Mouse (Mus musculus) stomach, postnatal 0 days (tissue): ENCODE measurements around the gene Tm7sf2. TPM values are rescaled to one million over a fixed set of nuclear protein-coding genes. Genes with fewer than 3 reads are reported as not detected.

Experiments
- ATAC-seq: fragments of 200-750 bp; cut with Nextera tagmentation; 2 replicates; pipeline ENCODE4 v1.8.0; 2017; ENCODE audit not compliant: low FRiP score, low TSS enrichment
- DNase-seq: peaks from one replicate; pipeline ENCODE4 v3.0.0-alpha.2; 2016; ENCODE audit warnings: low spot score
- H3K27ac ChIP-seq: fragments of 300-500 bp; sonication (generic); replicated peaks from 2 replicates; pipeline ENCODE4 v1.5.1; 2014; ENCODE audit warnings: mild to moderate bottlenecking, control low read depth
- H3K27me3 ChIP-seq: fragments of 300-500 bp; sonication (generic); 2 replicates; pipeline ENCODE4 v1.6.1; 2014; ENCODE audit warnings: low read length; ENCODE audit not compliant: control insufficient read depth, insufficient read depth
- H3K36me3 ChIP-seq: fragments of 300-500 bp; sonication (generic); 2 replicates; pipeline ENCODE4 v1.6.1; 2014; ENCODE audit warnings: low read length, mixed read lengths; ENCODE audit not compliant: control insufficient read depth, insufficient read depth
- H3K4me1 ChIP-seq: fragments of 300-500 bp; sonication (generic); replicated peaks from 2 replicates; pipeline ENCODE4 v1.6.1; 2014; ENCODE audit warnings: antibody characterized with exemption; ENCODE audit not compliant: control insufficient read depth, insufficient read depth
- H3K4me2 ChIP-seq: fragments of 300-500 bp; sonication (generic); replicated peaks from 2 replicates; pipeline ENCODE4 v1.6.1; 2014; ENCODE audit warnings: low read depth, mild to moderate bottlenecking, control low read depth, moderate library complexity
- H3K4me3 ChIP-seq: fragments of 300-500 bp; sonication (generic); 2 replicates; pipeline ENCODE4 v1.5.1; 2014; ENCODE audit warnings: low read depth, low read length, control low read depth
- H3K9ac ChIP-seq: fragments of 300-500 bp; sonication (generic); 2 replicates; pipeline ENCODE4 v1.6.1; 2014; ENCODE audit warnings: mild to moderate bottlenecking, low read length, control low read depth, mixed read lengths
- H3K9me3 ChIP-seq: fragments of 300-500 bp; sonication (generic); 2 replicates; pipeline ENCODE4 v1.6.1; 2016; ENCODE audit warnings: low read length; ENCODE audit not compliant: control insufficient read depth
- CTCF ChIP-seq: IDR thresholded peaks from 2 replicates; pipeline ENCODE4 v1.5.1; 2016; ENCODE audit warnings: antibody characterized with exemption, low read depth, mild to moderate bottlenecking, moderate library complexity
- EP300 ChIP-seq: optimal IDR thresholded peaks from 2 replicates; pipeline ENCODE3; 2016; ENCODE audit warnings: antibody characterized with exemption
- WGBS: fragments of 180-500 bp; shearing (Covaris S2); extraction: QIAGEN DNeasy Blood & Tissue Kit; methylation state at CpG from one replicate; pipeline ENCODE4 v1.1.7; 2014; 5-methylcytosine and 5-hydroxymethylcytosine counted together
- polyA plus RNA-seq: library from polyadenylated mRNA; unstranded; fragments of >200 nt; fragmentation: Nextera tagmentation; extraction: Ambion mirVana; gene quantifications from 2 replicates; pipeline ENCODE4 v1.2.1, GENCODE M21; 2015

The Tm7sf2 gene
- polyA plus RNA-seq, 1 experiment from 2014 or later = 17.9 TPM

- no peaks in the 10 kb centered on the region for H3K9me3 ChIP-seq
- DNase-seq (no peak), ATAC-seq (no peak)
- no peak overlapping the region for H3K4me3 ChIP-seq
- WGBS = 87% methylated on average over 5 of the region's 5 CpGs
- peaks cover 3% of the 10 kb centered on the region; the same call in 1 of the 2 replicates for H3K4me1 ChIP-seq
- no peak overlapping the region for H3K4me2 ChIP-seq
- H3K27me3 ChIP-seq = no peaks in the 10 kb centered on the region
- no peak for TF ChIP-seq CTCF
- no peak for TF ChIP-seq EP300
- H3K36me3 ChIP-seq = peaks cover 5% of the 10 kb centered on the region
- H3K27ac ChIP-seq = no peak overlapping the region
- no peak overlapping the region for H3K9ac ChIP-seq
Measured at GRCm38 (mm10) chr19:6073889-6074288, 5.7 kb upstream of the Tm7sf2 start.

GRCm38 (mm10) chr19:6071261-6071660, 3.1 kb upstream of the Tm7sf2 start:
- Histone ChIP-seq H3K4me1 (peaks cover 7% of the 10 kb centered on the region), H3K9me3 (no peaks in the 10 kb centered on the region), H3K27ac (no peak overlapping the region), H3K4me2 (no peak overlapping the region), H3K36me3 (peaks cover 7% of the 10 kb centered on the region), H3K27me3 (no peaks in the 10 kb centered on the region), H3K9ac (no peak overlapping the region), H3K4me3 (no peak overlapping the region)
- DNase-seq (no peak), ATAC-seq (no peak)
- WGBS = 92% methylated on average over 19 of the region's 19 CpGs
- no peak for TF ChIP-seq EP300
- TF ChIP-seq CTCF = no peak

- H3K9me3 ChIP-seq = no peaks in the 10 kb centered on the region
- WGBS = 91% methylated on average over 31 of the region's 31 CpGs
- H3K27ac ChIP-seq = no peak overlapping the region
- DNase-seq = no peak
- ATAC-seq = no peak
- no peaks in the 10 kb centered on the region for H3K27me3 ChIP-seq
- H3K4me1 ChIP-seq = peaks cover 5% of the 10 kb centered on the region; the same call in 1 of the 2 replicates
- H3K9ac ChIP-seq = no peak overlapping the region
- peaks cover 7% of the 10 kb centered on the region for H3K36me3 ChIP-seq
- no peak overlapping the region for H3K4me2 ChIP-seq
- no peak for TF ChIP-seq EP300
- no peak for TF ChIP-seq CTCF
- no peak overlapping the region for H3K4me3 ChIP-seq
Measured at GRCm38 (mm10) chr19:6070571-6071250, 2.5 kb upstream of the Tm7sf2 start.

GRCm38 (mm10) chr19:6069851-6070250, 1.7 kb upstream of the Tm7sf2 start:
- Histone ChIP-seq H3K9ac (no peak overlapping the region), H3K9me3 (no peaks in the 10 kb centered on the region), H3K36me3 (peaks cover 7% of the 10 kb centered on the region), H3K27ac (no peak overlapping the region), H3K4me2 (no peak overlapping the region), H3K4me3 (no peak overlapping the region), H3K4me1 (peaks cover 5% of the 10 kb centered on the region; the same call in 1 of the 2 replicates), H3K27me3 (no peaks in the 10 kb centered on the region)
- DNase-seq (no peak), ATAC-seq (no peak)
- 90% methylated on average over 10 of the region's 10 CpGs for WGBS
- TF ChIP-seq CTCF = no peak
- no peak for TF ChIP-seq EP300

GRCm38 (mm10) chr19:6068951-6069350, 778 bp upstream of the Tm7sf2 start:
- no peak for ATAC-seq
- DNase-seq = no peak
- Histone ChIP-seq H3K9me3 (no peaks in the 10 kb centered on the region), H3K4me3 (no peak overlapping the region), H3K27me3 (no peaks in the 10 kb centered on the region), H3K9ac (no peak overlapping the region), H3K27ac (no peak overlapping the region), H3K36me3 (peaks cover 7% of the 10 kb centered on the region), H3K4me2 (no peak overlapping the region), H3K4me1 (peaks cover 5% of the 10 kb centered on the region; the same call in 1 of the 2 replicates)
- no peak for TF ChIP-seq EP300
- TF ChIP-seq CTCF = 0 out of 2 replicates have a peak, but pooled peaks have one; percentile 24
- WGBS = 46% methylated on average over 4 of the region's 4 CpGs

GRCm38 (mm10) chr19:6067011-6067723, 1.0 kb downstream of the Tm7sf2 start:
- peak overlapping the region; percentile 37 for H3K27ac ChIP-seq
- WGBS = 1% methylated on average over 30 of the region's 30 CpGs
- ATAC-seq (peak; percentile 63), DNase-seq (peak; percentile 92)
- peak overlapping the region; percentile 50 for H3K9ac ChIP-seq
- no peaks in the 10 kb centered on the region for H3K9me3 ChIP-seq
- TF ChIP-seq EP300 (no peak), CTCF (peak; percentile 86)
- H3K4me2 ChIP-seq = peak overlapping the region; percentile 76
- H3K27me3 ChIP-seq = no peaks in the 10 kb centered on the region
- H3K4me1 ChIP-seq = peaks cover 10% of the 10 kb centered on the region
- H3K4me3 ChIP-seq = peak overlapping the region; percentile 31
- peaks cover 5% of the 10 kb centered on the region for H3K36me3 ChIP-seq
